Mouse (Mus musculus): ENCODE data around the gene AB124611.
"Not testable (repeated sequence)": the region's sequence is repeated elsewhere in the genome, so short reads cannot be mapped to it uniquely, and the experiment has no call there.

DNA sequence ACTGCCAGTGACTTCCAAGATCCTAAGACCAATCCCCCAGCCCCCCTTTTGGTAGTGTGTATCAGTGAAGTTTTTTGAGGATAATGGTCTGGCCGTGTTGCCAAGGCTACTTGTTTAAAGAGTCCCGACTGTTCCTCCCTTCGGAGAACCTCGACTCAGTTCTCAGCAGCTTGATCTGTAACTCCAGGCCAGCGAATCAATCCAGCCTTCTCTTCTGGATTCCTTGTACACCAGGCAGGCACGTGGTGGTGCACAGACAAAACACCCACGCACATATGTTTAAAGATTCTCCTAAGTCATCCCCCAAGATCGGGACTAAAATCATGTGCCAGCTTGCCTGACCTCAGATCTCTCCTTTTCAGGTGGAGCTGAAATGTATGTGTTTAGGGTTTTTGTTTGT is 68.4 kb downstream of the AB124611 start:
- TF ChIP-seq TAL1, GATA1 (IDR thresholded peaks at IDR 0.05; ENCODE audit: low read length): not testable (repeated sequence)
